Mouse (Mus musculus): ENCODE results near the gene Rtn4.

GRCm38 (mm10) chr11:29762768-29763167 is 70.0 kb downstream of the Rtn4 start:
- TF ChIP-seq POLR2A (IDR thresholded peaks at IDR 0.05; ENCODE audit: borderline replicate concordance, insufficient read depth, low read length) (no peak), CTCF (IDR thresholded peaks at IDR 0.05; ENCODE audit: borderline replicate concordance, insufficient read depth, low read depth, low read length) (no peak)
